Mouse (Mus musculus): ENCODE measurements at regions not wholly inside any gene's neighbourhood (a gene's known extent, or its start where the extent isn't known, plus 50 kb on each side); places are given as distances from the start of the nearest gene placed in this dataset.

DNA sequence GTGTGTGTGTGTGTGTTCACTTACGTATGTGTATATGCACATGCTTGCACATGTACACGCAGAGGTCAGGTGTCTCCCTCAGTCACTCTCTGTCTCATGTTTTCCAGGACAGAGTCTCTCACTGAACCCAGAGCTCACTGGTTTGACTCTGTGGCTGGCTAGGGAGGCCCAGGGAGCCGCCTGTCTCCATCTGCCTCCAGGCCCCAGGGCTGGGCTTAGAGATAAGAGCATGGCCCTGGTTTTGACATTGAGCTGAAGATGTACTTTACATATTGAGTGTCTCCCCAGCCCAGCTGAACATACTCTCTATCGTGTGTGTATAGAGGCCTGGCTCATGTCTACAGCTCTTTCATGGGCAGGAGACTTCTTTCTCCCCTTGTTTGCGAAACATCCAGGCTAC, 128.1 kb downstream of the Cyp26b1 start:
- no peak for TF ChIP-seq GATA4 (IDR thresholded peaks at IDR 0.05; ENCODE audit: insufficient replicate concordance, low read length)

DNA sequence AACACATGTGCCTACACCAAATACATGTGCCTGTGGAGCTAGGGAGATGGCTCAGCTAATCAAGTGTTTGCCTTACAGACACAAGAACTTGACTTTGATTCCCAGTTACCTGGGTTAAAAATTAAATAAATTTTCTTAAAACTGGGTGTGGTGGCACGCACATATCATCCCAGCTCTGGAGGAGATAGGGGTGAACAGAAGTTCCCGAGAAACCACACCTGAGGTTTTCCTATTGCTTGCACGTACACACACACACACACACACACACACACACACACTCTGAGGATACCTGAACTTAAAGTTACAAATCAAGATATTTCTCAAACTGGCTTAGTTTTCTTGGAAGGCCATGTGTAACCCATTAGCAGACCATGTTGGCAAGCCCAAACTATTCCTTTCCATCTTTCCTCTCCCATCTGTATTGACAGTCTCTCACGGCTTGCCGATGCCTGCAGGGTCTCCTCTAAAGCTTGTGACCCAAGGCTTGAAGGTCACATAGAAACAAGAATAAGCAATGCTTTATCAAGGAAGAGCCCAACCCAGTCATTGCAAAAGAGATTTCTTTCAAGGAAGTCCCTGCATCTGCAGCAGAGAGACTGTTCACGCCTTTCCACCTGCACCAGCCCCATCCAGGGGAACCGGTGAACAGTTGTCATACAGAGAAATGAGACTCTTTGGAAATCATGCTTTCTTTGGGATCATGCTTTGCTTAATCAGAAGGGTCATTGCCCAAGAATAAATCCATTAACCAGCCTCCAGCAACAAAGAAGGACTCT, 129.9 kb downstream of the Cyp26b1 start:
- no peak for TF ChIP-seq GATA4 (IDR thresholded peaks at IDR 0.05; ENCODE audit: insufficient replicate concordance, low read length)

DNA sequence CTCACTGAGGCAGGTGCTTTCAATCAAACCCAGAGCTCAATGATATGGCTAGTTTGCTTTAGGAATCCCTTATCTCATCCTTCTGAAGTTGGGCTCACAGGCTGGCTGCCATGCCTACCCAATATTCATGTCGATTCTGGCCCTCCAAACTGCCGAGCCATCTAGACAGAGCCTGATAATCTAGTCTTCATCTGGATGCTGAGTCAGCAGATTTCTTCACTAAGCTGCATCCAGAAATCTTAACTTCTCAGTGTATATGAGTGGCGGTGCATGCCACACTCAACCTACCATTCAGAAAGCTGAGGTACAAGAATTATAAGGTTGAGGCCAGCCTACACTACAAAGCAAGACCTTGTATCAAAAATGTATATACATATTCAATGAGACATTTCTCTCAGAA, 136.9 kb downstream of the Cyp26b1 start:
- no peak for TF ChIP-seq GATA4 (IDR thresholded peaks at IDR 0.05; ENCODE audit: insufficient replicate concordance, low read length)

DNA sequence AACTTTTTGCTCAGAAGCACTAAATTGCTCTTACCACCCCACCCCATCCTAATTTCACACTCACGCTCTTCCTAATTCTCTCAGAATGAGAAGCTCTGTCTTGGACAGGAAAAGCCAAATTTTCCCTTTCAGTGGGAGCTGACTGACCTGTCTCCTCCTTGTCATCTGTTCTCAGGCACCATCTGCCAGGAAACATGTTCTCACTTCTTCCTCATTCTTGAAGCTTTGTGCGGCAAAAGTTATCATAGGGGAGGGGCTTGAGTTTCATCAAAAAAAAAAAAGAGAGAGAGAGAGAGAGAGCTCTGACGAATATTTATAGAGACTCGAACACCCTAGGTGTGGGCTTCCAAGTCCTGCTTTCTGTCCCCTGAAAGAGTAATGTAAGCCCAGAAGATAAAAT, 148.6 kb downstream of the Cyp26b1 start:
- no peak for TF ChIP-seq GATA4 (IDR thresholded peaks at IDR 0.05; ENCODE audit: insufficient replicate concordance, low read length)

DNA sequence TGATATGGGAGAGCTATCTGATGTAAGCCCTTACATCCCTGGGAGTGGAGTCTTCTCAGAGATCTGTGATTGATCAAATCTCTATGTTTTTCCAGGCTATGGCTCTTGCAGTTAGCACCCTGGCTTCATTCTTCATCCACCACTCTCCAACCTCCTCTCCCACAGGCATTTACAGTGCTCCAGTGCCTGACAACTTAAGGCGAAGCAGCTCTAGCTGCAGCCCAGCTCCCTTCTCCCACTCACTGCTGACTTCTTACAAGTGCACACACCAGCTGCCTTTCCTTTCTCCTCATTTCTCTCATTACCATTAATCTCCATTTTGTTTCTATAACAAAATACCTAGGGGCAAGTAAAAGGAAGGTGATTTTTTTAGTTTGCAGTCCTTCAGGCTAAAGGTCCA, 151.0 kb downstream of the Cyp26b1 start:
- TF ChIP-seq GATA4 (IDR thresholded peaks at IDR 0.05; ENCODE audit: insufficient replicate concordance, low read length), result no peak

DNA sequence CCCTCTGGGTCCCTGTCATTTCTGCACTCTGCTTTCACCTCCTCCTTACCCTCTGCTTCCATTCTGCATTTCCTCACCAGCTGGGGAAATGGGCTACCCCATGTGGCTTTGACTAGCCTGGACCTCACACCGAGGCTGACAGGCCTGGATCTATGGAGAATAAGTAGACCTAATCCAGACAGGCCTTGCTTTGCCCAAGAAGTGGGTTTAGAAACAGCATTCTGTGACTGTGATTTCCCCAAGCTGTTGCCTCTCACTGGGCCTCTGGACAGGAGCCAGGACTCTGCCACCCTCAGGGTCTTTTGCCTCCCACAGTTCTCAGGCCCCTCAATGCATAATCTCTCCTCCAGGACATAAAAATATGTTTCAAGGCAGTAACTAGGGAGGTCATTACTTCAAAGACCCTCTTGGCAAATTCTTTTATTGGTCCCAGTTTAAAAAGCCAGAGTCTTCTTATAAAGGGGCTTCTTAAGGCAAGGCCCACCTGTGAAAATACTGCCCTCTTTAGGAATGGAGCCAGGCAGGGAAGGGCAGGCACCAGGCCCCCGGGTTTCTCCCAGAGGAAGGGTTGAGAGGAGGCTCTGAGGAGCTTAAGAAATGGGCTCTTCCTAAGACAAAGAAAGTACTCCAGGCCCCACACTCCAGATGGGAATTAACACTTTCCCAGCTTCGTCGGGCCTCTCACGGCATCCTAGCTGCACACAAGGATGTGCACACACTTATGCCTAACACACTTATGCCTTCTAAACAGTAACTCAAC, 151.8 kb downstream of the Cyp26b1 start:
- no peak for TF ChIP-seq GATA4 (IDR thresholded peaks at IDR 0.05; ENCODE audit: insufficient replicate concordance, low read length)

DNA sequence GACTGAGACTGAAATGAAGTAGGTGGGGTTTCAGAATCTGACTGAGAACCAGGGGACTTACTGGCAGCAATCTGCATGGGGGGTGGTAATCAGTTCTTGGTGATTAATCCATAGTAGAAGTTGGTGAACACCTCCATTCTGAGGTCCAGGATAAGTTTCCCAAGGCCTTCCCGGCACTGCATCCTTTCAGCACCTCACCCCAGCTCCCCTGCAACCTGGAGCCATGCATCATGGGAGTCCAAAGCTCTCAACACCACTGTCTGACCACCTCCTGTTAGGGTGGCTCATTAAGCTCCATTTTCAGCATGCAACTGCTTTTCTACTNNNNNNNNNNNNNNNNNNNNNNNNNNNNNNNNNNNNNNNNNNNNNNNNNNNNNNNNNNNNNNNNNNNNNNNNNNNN, 157.0 kb downstream of the Cyp26b1 start:
- TF ChIP-seq GATA4 (IDR thresholded peaks at IDR 0.05; ENCODE audit: insufficient replicate concordance, low read length), result no peak

DNA sequence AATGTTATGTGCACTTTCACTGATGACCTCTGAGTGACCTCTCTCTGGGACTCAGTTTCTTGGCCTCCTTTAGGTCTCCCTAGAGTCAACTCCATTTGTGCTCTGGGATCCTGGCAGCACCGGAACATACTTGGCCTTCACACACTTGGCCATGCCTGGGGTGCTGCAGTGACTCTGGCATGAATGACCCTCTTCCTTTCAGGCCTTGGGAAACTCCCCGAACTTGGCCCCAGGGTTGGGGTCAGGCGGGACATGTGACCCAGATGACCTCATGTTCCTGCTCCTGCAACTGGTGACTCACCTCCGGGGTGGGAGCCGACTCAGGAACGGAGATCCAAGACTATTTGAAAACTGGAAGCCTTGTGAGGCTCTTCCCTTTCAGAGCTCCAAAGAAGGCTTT, 159.2 kb downstream of the Cyp26b1 start:
- no peak for TF ChIP-seq GATA4 (IDR thresholded peaks at IDR 0.05; ENCODE audit: insufficient replicate concordance, low read length)

DNA sequence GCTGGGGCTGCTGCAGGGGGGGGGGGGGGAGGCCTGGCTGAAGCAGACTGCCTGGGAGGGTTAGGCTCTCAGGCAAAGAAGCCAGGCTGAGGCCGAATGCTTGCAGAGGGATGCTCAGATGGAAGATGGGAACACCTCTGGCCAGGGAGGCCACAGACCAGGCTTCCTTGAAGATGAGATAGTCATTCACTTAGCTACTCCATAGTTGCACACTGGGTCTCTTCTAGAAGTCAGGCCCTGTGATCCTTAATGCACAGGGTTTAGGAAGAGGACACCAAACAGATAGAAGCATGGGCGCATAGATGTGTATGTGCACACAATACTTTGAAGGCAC, 162.1 kb downstream of the Cyp26b1 start:
- no peak for TF ChIP-seq GATA4 (IDR thresholded peaks at IDR 0.05; ENCODE audit: insufficient replicate concordance, low read length)

DNA sequence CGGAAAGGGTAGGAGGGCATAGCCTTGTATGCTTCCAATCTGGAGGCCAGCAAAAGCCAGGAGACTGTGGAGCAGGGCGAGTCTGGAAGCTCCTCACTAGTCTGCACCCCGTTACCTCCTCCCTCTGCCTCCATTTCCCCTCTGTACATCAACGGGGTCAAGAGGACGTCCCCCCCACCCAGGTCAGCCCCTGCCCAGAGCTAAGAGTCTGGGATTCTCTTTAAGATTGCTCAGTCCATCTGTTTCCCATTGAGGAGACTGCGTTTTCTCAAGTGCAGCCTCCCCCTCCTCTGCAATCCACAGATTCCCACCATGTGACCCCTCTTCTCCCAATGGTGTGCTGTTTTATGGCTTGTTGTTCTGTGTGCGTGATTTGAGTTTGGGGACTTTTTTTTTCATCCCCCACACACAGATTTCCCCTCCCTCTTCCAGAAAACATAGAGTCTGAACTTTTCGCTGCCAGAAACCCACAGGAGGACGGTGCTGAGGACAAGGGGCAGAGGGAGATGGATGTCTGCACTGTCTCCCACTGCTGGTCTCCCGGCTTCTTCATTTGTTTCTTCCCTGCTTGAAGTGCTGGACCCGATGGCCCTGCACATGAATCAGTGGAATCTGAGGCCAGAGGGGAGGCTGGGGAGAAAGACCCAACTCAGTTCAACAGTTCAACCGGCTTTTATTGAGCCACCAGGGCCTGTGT, 162.6 kb downstream of the Cyp26b1 start:
- TF ChIP-seq GATA4 (IDR thresholded peaks at IDR 0.05; ENCODE audit: insufficient replicate concordance, low read length), result no peak

DNA sequence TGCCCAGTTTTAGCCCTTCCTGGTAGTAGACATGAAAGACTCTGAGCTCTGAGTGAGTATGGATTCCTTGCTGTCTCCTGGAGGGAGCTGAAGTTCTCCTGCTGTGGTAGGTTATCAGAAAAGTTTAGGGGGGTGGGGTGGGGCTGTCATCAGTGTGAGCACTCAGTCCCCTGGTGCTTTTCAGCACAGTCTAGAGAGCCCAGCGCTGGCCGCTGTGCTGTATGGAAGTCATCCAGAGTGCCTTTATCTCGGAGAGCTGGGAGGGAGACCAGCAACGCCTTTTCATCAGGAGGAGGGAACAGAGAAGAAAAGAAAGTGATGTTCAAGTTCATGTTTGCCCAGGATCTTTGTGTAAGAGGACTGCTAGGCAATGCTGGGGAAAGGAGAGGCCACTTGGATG, 163.6 kb downstream of the Cyp26b1 start:
- TF ChIP-seq GATA4 (IDR thresholded peaks at IDR 0.05; ENCODE audit: insufficient replicate concordance, low read length), result no peak

DNA sequence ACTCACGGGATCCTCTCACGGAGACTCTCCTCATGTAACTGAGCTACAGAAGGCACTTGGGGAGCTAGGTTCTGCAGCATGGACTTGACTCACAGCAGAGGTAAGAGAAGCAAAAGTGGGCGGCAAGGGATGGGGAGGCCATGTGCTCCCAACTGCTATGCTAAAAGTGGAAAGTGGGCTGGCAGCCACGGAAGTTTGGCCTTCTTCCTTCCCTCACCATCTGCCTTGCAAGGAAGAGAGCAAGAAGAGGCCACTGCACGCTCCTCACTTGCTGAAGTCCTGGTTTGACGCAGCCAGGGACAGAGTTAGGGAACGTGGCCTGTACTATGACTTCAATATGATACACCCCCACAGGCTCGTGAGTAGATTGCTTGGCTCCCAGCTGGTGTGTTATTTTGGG, 164.5 kb downstream of the Cyp26b1 start:
- TF ChIP-seq GATA4 (IDR thresholded peaks at IDR 0.05; ENCODE audit: insufficient replicate concordance, low read length), result no peak

DNA sequence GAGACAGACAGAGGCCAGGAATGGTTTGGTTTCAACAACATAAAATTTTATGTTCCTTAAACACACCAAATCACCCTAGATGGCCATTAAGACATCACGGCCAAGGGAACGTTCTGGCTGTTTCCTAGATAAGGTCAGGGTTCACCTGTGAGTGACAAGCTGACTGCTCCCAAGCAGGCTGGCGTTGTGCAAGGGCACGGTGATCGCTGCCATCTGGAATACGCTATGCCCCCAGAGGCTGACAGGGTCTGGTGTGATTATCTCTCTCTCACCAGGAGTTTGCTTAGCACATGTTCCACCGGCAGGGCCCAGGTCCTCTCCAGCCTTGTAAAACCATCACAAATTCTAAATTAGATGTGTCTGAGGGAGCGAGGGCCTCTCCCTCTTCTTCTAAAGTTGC, 167.0 kb downstream of the Cyp26b1 start:
- no peak for TF ChIP-seq GATA4 (IDR thresholded peaks at IDR 0.05; ENCODE audit: insufficient replicate concordance, low read length)

DNA sequence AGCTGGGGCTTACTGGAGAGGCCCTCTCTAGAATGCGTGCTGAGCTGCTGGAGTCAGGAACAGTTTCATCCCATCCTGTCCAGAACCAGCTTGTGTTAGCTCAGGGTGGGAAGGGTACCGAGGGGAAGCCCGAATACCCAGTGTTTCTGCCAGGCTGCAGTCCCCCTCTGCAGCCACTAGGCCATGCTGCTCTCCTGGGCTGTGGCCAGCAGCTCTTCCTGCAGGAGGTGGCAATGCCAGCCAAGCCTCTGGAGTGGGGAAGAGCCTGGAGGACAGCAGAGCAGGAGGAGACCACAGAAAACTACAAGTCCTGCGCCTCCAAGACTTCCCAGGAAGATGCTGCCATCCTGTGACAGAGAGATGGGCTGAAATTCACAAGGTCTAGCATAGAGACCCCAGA, 167.9 kb downstream of the Cyp26b1 start:
- TF ChIP-seq GATA4 (IDR thresholded peaks at IDR 0.05; ENCODE audit: insufficient replicate concordance, low read length), result no peak

DNA sequence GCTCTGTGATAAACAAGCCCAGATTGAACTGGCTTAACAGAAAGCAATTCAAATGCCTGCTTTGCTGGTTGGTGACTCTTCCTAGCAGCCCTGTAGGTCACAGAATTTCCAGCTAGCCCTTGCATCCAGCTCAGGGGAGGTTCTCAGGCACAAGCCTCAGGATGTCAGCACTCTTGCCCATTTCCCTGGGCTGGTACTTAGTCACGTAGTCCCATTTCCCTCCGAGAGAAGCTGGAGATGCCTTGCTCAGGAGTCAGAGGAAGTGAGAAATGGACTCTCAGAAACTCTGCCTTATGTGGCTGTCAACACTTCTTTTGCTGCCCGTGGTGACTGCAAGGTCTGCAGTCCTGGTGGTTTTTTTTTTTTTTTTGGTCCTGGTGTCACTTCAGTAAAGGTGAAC, 170.8 kb downstream of the Cyp26b1 start:
- no peak for TF ChIP-seq GATA4 (IDR thresholded peaks at IDR 0.05; ENCODE audit: insufficient replicate concordance, low read length)

DNA sequence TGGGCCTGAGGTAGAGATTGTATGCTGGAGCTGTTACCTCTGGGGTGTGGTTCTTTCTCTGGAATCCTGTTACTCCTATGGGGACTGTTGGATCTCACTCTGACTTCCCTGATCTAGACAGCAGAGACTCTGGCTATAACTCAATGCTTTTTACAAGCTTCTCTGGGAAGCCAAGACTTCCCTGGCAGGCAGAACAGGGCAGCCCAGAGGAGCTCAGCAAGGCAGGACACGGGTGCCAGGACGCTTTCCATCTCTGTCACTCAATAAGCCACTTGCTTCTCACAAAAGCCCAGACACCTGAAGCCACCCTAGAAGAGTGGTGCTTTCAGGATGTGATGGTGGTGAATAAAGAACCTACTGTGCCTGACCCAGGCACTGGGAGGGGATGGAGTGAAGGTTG, 174.0 kb downstream of the Cyp26b1 start:
- no peak for TF ChIP-seq GATA4 (IDR thresholded peaks at IDR 0.05; ENCODE audit: insufficient replicate concordance, low read length)
